Mouse (Mus musculus): ENCODE measurements at regions not wholly inside any gene's neighbourhood (a gene's known extent, or its start where the extent isn't known, plus 50 kb on each side); places are given as distances from the start of the nearest gene placed in this dataset.

DNA sequence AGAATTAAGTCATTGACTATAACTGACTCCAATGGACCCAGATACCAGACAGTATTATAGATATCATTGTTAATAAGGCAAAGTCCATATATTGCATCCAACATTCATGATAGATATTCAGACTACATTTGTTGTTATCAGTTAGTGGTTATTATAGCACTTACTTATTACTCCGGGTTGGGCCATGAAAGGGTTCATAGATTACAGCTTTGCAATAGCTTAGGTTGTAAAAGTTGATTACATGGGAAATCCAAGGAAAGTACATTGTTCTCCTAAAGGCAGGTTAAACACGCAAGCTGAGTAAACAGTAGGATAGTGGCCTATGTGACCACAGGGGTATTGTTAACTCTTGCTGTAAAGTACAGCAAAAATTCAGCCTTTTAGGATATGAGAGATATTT is 89.3 kb upstream of the Actbl2 start:
- no peak for DNase-seq (ENCODE audit: low spot score)

GRCm38 (mm10) chr13:111170269-111171165 is 84.3 kb upstream of the Actbl2 start:
- DNase-seq (ENCODE audit: low spot score): no peak

DNA sequence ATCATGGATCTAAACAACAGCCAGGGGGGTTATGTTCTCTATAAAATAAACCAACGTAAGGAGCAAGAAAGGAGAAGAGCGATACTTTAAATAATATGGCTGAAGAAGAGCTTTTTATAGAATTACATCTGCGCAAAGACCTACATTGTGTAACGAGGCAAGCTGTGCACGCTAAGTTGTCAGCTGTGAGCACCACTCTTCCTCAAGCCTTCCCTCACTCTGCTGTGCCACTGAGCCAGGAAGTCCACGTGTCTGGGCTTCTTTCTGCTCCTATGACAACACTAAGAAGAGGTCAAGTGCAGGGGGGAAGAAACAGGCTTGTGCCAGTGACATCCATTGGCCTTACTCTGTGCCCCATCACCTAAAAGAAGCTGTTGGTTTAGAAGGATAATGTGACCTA is 75.6 kb upstream of the Actbl2 start:
- no peak for DNase-seq (ENCODE audit: low spot score)

DNA sequence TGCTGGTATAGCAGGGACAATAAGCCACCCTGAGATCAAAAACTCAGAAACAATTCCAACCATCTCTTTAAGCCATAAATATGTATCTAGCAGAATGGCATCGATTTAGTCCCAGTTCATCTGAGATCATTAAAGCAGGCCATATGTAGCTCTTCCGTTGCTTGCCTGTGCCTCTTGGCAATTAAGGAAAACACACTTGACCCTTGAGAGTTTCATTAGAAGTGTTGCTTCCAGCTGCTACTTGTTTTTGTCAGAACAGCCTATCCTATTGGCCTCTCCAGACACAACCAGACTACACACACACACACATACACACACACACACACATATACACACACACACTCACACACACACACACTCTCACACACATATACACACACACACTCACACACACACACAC is 71.5 kb upstream of the Actbl2 start:
- DNase-seq (ENCODE audit: low spot score): no peak

GRCm38 (mm10) chr13:111185799-111186198 is 69.0 kb upstream of the Actbl2 start:
- no peak for DNase-seq (ENCODE audit: low spot score)

- no peak for DNase-seq (ENCODE audit: low spot score)
Measured at GRCm38 (mm10) chr13:111186833-111187232, 68.0 kb upstream of the Actbl2 start.

DNA sequence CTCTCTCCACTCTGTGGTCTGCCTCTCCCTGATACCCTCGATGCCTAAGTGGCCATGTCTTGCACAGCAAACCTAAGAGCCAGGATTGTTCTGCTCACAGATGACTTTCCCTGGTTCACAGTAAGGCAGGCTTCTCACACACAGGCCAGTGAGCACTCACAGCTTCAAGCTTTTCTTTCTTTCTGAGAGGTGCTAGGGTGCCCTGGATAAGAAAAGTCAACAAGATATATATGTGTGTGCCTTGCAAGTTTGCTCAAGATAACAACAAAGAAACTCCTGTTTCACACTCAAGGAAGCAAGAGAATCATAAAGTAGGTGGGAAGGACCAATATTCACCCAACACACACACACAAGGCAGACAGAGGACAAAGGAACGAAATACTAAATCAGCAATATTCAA is 60.9 kb upstream of the Actbl2 start:
- DNase-seq (ENCODE audit: low spot score): no peak

DNA sequence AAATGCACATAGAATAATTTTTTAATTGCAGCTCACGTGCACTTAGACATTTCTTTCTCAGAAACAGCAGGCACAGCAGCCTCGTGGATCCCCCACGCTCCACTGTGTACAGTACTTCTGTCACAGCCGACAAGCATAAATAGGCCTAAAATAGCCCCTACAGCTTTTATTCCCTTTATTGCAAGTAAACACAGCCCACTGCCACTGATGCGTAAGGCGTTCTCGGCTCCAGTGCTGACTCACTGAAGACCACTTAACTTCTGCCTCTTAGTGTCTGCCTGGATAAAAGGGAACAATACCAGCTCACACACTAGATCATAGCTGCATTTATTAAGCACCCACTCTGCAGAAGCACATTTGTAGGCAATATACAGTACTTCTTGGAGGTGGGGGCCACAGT is 60.5 kb upstream of the Actbl2 start:
- no peak for DNase-seq (ENCODE audit: low spot score)

DNA sequence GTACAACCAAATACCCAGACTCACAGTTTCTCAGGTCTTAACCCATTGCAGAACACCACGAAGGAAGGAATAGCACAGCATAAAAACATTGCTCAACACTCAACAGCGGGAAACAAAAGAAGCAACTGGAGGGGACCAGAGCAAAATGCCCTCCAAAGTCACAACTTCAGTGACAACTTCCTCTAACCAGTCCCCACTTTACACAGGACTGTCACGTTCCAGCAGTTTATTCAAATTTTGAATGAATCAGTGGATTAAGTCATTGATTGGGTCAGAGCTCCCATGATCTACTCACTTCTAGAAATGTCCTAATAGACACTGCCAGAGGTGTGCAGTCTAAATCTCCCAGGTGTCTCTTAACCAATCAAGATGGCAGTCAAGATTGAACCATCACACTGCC is 53.3 kb upstream of the Actbl2 start:
- no peak for DNase-seq (ENCODE audit: low spot score)

GRCm38 (mm10) chr13:111204580-111205285 is 50.1 kb upstream of the Actbl2 start:
- peak; percentile 95 for DNase-seq (ENCODE audit: low spot score)
